Mouse (Mus musculus) gastrocnemius, postnatal 10 days (tissue): Measurements from ENCODE around the gene Noct. TPM values are rescaled to one million over a fixed set of nuclear protein-coding genes. Genes with fewer than 3 reads are reported as not detected.
"Not testable (repeated sequence)": the region's sequence is repeated elsewhere in the genome, so short reads cannot be mapped to it uniquely, and the experiment has no call there.

Experiments
- DNase-seq: peaks from one replicate; pipeline ENCODE4 v3.0.0; 2021; ENCODE audit warnings: mixed read lengths
- long read RNA-seq, 2 experiments: library from polyadenylated mRNA; stranded (forward); transcript quantifications; one replicate each; pipeline ENCODE4 v2.0.0; 2021
- total RNA-seq, 2 experiments: library from RNA; stranded (reverse); gene quantifications; 2 replicates each; pipeline ENCODE4 v1.2.3; 2021

Gene Noct
- 10 to 100 TPM; 11.0 to 14.3 TPM for total RNA-seq
- long read RNA-seq, experiment 1, transcript Noct-201 (3 exons, 3,059 nt), result major isoform, 38 of 38 reads
- long read RNA-seq, experiment 1, partial matches to known transcripts, result 0 of 38 reads
- long read RNA-seq, experiment 1, other reads (novel, unspliced or antisense), result 0 of 38 reads
- long read RNA-seq, experiment 2, transcript Noct-201 (3 exons, 3,059 nt), result major isoform, 26 of 27 reads
- long read RNA-seq, experiment 2, partial matches to known transcripts, result 0 of 27 reads
- long read RNA-seq, experiment 2, other reads (novel, unspliced or antisense), result 1 of 27 reads

DNA sequence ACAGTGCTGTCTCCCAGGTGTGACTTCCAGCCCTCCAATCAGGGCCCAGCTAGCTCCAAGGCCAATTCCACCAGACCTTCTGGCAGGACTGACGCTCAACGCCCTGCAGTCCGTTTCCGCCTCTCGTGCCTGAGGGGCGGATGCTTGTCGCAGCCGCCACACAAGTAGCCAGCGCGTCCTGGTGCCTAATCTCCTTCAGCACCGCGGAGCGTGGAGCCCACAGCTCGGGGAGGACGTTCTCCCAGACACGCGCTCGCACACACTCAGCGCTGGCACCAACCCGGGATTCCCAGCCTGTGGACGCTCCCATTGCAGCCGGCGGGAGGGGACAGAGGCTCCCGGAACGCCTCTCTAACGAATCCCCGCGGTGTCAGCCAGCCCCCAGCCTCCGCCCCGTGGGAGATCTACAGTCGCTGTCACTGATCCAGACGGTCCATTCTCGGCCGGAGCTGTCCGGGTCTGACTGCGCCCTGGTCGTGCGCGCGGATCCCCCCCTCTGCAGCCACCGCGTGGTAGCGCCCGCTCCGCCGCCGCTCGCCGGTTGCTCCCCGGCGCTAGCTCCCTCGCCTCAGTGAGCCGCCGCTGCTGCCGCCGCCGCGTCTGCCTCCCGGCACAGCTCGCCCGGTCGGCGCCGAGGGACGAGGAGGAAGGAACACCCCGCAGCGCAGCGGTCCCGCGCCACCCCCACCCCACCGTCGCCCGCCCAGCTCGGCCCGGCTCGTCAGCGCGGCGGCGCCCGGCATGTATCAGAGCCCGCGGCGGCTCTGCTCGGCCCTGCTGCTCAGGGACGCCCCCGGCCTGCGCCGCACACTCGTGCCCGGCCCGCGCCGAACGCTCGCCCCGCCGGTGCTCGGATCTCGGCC is at the start of gene Noct:
Noct (plus strand) TSS at position 85 of the 863 bp plus-strand sequence.
- DNase-seq, result peak; percentile 88

- no peak for DNase-seq
These were observed 46.1 kb upstream of the Noct start for GRCm38 (mm10) chr3:51178158-51178557.

DNA sequence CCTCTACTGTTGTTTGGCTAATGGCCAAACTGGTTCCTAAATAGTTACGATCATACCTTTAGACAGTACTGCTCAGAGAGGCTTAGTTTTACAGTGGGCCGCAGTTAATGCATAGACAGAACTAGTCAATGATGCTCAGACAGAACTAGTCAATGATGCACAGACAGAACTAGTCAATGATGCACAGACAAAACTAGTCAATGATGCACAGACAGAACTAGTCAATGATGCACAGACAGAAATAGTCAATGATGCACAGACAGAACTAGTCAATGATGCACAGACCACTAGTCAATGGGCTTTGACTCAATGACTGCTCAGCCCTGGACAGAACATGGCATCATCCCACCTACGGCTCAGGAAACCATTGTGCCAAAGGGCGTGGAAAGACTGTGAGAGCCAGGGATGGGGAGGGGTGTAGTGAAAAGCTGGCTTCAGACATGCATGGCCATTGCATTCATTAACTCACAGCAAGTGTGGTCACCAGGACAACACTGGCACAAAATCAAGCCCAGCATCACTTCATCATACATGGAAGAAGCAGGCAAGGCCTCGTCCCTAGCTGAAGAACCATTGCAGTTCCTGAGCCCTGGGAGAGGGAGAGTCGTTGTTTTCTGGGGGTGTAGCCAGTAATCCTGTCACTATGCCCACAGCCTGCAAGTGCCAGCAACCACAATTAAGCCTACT is 44.6 kb upstream of the Noct start:
- no peak for DNase-seq

DNA sequence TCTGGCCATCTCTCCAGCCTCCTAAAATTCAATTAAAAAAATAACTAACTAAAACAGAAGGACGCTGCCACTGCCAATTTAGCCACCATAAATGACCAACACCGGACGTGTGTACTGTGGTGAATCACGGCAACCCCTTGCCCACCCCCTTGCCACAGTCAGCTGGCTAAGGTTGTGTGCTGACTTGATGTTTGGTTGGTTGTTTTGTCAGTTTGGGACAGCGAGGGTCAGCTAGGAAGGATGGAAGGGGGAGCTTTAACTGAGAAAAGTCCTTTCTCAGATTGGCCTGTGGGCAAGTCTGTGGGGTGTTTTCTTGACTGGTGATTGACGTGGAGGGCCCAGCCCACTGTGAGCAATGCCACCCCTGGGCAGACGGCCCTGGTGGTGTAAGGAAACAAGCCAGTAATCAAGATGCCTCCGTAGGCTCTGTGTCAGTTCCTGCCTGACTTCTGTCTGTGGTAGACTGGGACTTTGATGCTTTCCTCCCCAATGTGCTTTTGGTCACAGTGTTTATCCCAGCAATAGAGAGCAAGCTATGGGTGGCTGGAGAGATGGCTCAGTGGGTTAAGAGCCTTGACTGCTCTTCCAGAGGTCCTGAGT is 43.8 kb upstream of the Noct start:
- no peak for DNase-seq

DNA sequence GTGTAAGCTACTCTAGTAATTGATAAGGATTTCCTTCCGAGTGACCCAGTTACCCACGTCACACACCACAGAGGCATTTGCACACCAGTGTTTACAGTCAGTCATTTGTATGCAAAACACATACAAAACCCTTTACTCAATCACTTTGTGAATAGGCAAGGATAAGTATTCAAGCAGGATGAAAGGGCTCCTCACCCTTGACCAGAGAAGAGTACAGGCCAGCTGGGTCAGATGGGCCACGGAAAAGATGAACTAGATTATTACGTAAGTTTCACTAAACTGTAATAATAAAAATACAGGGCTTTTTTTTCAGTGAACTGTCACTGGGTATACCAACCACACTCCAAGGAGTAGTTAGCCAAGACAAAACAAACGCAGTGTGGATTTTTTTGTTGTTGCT is 41.8 kb upstream of the Noct start:
- no peak for DNase-seq

GRCm38 (mm10) chr3:51183508-51183907 is 40.7 kb upstream of the Noct start:
- DNase-seq, result not testable (repeated sequence)

GRCm38 (mm10) chr3:51183967-51184366 is 40.3 kb upstream of the Noct start:
- not testable (repeated sequence) for DNase-seq

GRCm38 (mm10) chr3:51184715-51185114 is 39.5 kb upstream of the Noct start:
- no peak for DNase-seq

- DNase-seq, result no peak
These were observed 38.8 kb upstream of the Noct start for GRCm38 (mm10) chr3:51185406-51185805.

DNA sequence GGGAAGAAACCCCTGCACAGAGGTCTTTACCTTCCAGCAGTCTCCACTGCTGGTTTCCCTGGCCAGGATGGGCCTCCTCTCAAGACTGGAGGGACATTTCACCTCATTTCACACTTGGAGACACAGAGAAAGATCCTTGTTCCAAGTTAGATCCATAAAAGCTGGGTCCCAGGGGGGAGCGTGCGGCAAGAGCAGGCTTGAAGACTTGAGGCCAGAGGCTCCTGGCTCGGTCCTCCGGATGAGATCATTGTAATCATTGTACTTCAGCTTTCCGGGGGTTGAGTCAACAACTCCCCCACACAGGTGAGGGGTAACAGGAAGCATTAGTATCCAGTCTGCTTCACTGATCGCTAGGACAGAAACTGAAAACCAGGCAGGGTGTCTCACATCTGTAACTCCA is 30.2 kb upstream of the Noct start:
- peak; percentile 73 for DNase-seq

DNA sequence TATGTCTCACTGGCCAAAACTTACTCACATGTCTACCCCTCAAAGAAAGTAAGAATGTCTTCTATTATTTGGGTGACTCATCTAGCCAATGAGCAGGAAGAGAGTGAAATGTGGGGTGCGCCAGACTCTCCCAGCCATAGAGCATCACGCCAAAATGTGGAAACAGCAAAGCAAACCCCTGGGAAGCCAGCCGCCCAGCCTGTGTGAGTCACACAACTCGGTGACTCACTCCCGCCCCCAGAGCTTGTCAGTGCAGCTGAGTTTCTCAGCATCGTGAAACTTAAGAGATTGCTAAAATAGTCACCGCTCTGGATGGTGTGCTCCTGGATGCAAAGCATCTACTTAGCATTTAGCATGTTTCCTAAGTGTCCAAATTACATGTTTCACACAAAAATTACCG is 28.9 kb upstream of the Noct start:
- DNase-seq, result peak; percentile 62

DNA sequence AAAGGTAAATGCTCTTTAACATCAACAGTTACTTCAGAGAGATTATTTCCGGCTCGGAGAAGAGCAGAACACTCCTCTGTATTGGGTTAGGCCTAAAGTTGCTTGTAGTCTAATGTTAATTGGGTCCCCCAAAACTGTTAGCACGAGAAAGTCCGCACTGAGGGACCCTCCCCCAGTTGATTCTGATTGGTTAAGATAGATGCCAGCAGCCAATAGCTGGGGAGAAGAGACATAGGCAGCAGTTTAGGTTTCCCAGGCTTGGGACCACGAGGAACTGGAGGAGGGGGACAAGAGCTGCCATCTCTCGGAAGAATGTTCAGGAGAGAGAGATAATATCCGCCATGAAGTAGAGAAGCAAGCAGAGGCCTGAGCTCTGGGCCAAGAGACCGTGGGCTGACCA is 28.5 kb upstream of the Noct start:
- no peak for DNase-seq

DNA sequence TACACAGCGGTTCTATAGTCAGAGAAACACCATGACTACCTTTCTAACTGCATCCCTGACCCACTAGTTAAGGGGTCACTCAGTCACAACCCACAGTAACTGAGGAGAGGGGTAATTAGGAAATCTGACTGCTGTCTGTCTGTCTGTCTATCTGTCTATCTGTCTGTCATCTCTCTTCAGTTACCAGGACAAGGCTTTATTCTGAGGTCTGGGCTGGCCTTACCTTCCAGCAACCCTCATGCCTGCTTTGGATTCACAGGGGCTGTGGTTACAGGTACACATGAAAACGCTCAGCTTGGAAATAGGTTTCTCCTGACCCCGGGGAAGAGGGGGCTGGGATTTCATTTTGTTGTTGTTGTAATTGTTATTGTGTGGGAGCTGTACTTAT is 27.5 kb upstream of the Noct start:
- DNase-seq, result no peak

- peak; percentile 40 for DNase-seq
These were observed 27.0 kb upstream of the Noct start for GRCm38 (mm10) chr3:51197112-51197731.

DNA sequence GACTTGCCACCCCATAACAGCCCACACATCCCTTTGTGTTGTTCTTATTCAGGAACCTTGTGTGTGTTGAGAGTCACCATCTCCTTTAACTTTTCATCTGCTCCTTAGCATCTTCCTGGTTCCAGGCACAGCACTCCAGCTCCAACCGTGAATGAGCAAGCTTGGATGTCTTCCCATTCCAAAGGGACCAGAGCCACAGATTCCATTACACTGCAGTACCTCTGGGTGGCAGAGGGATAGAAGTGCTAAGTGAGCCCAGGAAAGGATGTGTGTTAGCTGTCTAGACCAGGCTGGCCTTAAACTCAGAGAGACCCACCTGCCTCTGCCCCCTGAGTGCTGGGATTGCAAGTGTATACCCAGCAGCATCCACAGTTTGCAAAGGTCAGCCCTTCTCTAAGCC is 26.0 kb upstream of the Noct start:
- no peak for DNase-seq

DNA sequence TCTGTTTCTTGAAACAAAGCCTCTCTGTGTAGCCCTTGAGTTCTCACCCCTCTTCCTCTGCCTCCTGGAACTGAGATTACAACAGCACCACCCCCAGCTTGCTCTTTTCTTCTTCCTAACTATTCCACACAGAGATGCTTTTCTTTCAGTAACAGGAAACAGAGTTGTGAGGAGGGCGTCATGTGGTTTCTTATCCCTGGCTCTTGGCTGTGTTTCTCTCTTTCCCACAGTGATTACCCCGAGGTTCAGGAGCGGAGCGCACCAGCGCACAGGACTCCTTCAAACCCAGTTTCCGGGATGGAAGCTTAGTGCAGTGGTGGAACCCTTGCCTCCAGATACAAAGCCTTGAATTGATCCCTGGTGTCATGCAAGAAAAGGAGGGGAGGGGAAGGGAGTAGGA is 25.1 kb upstream of the Noct start:
- no peak for DNase-seq

DNA sequence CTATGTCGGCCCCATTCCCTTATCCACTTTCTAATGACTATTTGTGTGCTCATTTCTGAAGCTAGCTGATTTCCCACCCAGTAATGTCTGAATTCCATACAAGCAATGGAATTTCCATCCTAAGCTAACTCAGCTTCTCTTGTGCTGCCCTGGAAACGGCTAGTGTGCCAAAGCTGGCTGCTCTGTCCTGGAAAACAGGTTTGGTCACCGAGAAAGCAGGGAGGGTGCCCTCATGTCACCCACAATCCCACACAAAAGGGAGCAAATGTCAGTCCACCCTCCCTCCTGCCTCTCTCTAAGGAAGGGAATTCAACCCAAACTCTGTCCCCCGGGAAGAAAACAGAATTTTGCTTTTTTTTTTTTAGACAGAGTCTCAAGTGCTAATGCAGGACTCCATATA is 23.9 kb upstream of the Noct start:
- DNase-seq, result no peak

GRCm38 (mm10) chr3:51200894-51201293 is 23.4 kb upstream of the Noct start:
- no peak for DNase-seq

GRCm38 (mm10) chr3:51201986-51202385 is 22.3 kb upstream of the Noct start:
- no peak for DNase-seq

DNA sequence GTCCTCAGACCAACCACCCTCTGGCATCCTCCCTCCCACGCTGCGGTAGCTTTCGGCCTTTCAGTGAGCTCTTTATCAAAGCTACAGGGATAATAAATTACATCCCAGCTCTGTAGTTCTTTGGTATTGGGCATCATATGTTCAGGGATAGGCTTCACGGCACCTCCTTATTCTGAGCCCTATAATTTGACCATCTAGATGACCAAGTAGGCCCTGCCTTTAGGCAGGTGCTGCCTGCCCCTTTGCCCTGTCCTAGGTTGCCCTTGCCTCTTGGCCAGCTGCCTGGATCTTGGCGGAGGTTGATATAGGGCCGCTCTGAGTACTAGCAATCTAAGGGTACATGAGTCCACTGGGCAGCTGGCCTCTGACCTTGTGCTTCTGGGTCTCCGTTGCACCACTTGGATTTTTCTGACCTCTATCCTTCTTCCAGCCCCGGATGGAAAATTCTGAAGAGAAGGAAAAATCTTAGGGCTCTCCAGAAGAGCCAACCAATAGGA is 21.7 kb upstream of the Noct start:
- DNase-seq, result peak; percentile 39

GRCm38 (mm10) chr3:51203906-51204305 is 20.3 kb upstream of the Noct start:
- DNase-seq, result no peak

- DNase-seq, result no peak
These were observed 19.8 kb upstream of the Noct start for GRCm38 (mm10) chr3:51204441-51204840.
